Mouse (Mus musculus) heart, adult 2 months (tissue): ENCODE data around the gene Fhl3.

ENCODE experiments used
- CTCF ChIP-seq: fragments of 200-600 bp; IDR thresholded peaks from 2 replicates; pipeline ENCODE4 v1.8.1; 2022; ENCODE audit warnings: antibody characterized with exemption, mild to moderate bottlenecking, moderate library complexity
- POLR2A ChIP-seq: fragments of 200-500 bp; IDR thresholded peaks from 2 replicates; pipeline ENCODE4 v1.6.1; 2011; ENCODE audit warnings: mild to moderate bottlenecking, low read depth, low read length, control low read depth; ENCODE audit not compliant: insufficient read depth

DNA sequence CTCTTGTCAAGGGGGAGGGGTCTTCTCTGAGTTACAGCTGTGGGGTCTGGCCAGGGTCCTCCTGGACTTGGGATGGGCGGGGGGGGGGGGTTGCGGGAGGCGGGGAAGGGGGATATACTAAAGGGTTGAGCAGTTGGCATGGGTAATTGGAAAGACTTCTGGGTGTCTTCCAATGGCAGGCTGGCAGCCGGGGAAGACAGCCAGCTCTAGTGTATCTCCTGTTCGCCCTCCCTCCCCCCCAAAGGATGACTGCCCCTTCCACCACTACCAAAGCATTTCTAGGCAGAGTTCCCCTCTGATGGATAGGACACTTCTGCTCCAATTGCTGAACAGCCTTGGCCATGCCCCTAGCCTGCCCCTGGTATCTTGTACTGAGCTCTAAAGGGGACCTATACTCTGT, 1.4 kb downstream of the Fhl3 start:
- TF ChIP-seq CTCF (no peak), POLR2A (no peak)
